Mouse (Mus musculus) cortical plate, adult 2 months (tissue): ENCODE measurements around the gene Eno3.

Experiments used
- CTCF ChIP-seq: fragments of 200-500 bp; IDR thresholded peaks from 2 replicates; pipeline ENCODE4 v1.5.1; 2011; ENCODE audit warnings: mild to moderate bottlenecking, control low read depth, low read length; ENCODE audit not compliant: insufficient read depth; ENCODE audit errors: extremely low read depth
- POLR2A ChIP-seq: fragments of 200-500 bp; IDR thresholded peaks from 2 replicates; pipeline ENCODE4 v1.6.1; 2011; ENCODE audit warnings: mild to moderate bottlenecking, low read length, control low read depth; ENCODE audit not compliant: insufficient read depth; ENCODE audit errors: extremely low read depth

DNA sequence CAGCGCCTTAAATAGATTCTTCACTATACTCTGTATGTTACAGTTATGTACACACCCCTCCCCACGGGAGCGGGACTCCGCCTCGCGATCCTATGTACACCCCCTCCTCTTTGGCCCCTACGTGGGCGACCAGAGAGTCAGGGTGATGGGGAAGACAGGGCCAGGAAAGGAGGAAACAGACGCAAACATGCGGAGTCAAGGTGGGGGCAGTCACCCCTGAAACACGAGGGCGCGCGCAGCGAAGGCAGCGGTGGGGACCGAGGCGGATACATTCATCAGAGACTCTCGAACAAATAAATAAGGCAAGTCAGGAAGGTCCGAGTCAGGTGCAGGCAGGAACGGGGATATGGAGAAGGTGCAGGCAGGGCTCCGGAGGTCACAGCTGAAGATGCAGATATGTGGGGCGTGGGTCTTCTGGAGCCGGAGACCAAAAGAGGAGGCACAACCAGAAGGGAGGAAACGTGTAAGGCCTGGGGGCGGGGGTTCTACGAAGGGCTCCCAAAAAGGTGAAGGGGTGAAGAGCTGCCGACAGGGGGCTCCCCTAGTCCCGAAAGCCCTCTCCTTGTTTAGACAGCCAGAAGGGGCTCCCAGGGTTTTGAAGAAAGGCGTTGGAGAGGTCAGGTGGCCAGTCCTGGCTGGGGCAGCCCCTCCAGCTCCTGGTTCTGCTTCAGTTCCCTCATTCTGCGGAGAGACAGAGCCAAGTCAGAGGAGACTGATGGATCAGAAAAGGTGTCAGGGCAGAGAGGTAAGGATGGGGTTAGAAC is 12.8 kb downstream of the Eno3 start:
- TF ChIP-seq CTCF (0 out of 2 replicates have a peak, but pooled peaks have one; percentile 18), POLR2A (no peak)
